Mouse (Mus musculus): ENCODE results near the gene Ube2l3.

- TF ChIP-seq CTCF (IDR thresholded peaks at IDR 0.05; ENCODE audit: low read depth) (no peak), EP300 (optimal IDR thresholded peaks at IDR 0.05) (no peak)
These were observed 14.6 kb upstream of the Ube2l3 start for GRCm38 (mm10) chr16:17216934-17217633.

Measured in stomach, postnatal 0 days (tissue).